Mouse (Mus musculus): Measurements from ENCODE around the gene Syne2.

DNA sequence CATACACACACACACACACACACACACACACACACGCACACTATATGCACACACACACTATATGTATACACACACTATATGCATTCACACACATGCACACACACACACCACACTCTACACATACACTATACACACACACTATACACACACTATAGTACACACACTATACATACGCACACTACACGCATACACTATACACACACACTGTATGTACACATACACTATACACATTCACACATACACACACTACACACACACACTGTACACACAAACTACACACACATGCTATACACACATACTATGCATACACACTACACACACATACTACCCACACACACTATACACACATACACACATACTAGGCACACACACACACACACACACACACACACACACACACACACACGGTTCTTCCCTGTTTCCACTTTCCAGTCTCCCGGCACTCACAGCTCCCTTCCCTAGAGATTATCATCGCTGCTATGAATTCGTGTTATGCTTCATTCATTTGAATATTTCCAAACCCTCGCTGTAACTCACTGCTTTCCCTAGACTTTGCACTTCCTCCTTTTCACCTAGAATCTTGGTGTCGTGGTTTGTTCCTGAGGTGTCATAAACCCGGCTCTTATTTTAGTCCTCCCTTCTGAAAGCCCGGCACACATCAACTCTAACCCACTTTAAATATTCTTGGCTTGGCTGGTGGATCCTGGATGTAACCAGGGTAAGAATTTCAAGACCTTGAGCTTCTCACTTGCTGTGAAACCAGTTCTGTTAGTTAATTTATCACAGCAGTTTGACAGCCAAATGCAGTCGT, 15.4 kb downstream of the Syne2 start:
- TF ChIP-seq EP300 (optimal IDR thresholded peaks at IDR 0.05), result no peak
- TF ChIP-seq CTCF (IDR thresholded peaks at IDR 0.05; ENCODE audit: low read depth), result no peak
